Mouse (Mus musculus): ENCODE measurements around the gene Onecut1.

The Onecut1 gene

DNA sequence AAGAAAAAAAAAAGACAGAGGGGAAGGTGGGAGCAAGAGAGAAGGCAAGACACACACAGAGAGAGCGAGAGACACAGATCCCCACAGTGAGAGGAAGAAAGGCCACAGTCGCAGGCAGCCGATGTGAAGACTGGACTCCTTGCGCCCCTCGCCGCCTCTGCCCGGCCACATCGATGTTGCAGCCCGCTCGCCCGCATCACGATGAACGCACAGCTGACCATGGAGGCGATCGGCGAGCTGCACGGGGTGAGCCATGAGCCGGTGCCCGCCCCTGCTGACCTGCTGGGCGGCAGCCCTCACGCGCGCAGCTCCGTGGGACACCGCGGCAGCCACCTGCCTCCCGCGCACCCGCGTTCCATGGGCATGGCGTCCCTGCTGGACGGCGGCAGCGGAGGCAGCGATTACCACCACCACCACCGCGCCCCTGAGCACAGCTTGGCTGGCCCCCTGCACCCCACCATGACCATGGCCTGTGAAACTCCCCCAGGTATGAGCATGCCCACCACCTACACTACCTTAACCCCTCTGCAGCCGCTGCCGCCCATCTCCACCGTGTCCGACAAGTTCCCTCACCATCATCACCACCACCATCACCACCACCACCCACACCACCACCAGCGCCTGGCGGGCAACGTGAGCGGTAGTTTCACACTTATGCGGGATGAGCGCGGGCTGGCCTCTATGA is 517 bp downstream of the Onecut1 start:
- no peak for DNase-seq (ENCODE audit: low spot score)

DNA sequence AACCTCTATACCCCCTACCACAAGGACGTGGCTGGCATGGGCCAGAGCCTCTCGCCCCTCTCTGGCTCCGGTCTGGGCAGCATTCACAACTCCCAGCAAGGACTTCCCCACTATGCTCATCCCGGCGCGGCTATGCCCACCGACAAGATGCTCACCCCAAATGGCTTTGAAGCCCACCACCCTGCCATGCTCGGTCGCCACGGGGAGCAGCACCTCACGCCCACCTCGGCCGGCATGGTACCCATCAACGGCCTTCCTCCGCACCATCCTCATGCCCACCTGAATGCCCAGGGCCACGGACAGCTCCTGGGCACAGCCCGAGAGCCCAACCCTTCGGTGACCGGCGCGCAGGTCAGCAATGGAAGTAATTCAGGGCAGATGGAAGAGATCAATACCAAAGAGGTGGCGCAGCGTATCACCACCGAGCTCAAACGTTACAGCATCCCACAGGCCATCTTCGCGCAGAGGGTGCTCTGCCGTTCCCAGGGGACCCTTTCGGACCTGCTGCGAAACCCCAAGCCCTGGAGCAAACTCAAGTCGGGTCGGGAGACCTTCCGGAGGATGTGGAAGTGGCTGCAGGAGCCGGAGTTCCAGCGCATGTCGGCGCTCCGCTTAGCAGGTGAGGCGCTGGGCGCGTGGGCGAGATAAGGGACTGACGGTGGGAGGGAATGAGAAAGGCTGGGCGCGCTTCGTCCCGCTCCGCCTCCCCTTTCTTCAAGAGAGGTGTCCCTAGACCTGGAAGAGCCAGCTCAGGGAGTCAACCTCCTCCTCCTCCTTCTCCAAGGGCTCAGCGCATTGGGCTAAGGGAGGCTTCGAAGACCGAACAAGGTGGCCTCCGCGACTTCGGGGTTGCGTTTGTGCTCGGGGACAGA is 1.3 kb downstream of the Onecut1 start:
- no peak for DNase-seq (ENCODE audit: low spot score)

DNA sequence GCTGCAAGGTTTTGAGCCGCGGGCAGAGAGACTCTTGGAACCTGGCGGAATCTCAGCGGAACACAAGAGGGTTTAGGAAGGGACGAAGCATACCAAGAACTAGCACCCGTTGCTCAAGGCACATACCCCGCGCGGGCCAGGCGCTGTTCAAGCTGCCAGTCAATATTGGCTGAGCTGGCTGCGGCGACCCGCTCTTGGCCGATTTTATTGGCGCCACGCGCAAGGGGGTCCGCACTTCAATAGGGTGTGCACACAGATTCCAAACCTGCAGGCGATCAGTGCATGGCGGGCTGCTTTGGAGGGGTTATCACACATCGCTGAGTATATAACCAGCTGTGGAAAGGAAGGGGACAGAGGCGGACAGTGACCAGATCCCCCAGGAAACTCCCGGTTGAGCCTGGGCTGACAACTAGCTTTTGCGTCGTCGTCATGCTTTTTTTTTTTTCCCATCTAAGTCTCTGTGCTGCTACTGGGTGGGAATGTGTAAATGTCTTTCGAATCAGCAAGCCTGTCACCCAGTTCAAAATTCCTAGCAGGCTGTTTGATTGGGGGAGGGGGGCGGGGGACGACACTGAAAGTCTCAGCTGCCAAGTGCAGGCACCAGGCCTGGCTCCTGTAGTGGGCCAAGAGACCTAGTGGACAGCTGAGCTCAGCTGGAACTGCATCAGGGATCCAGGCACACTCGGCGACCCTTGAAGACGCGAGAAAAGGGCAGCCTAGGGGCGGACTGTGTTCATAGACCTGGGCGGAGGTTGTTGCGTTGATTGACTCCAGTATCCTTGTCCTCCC is 2.1 kb downstream of the Onecut1 start:
- no peak for DNase-seq (ENCODE audit: low spot score)

DNA sequence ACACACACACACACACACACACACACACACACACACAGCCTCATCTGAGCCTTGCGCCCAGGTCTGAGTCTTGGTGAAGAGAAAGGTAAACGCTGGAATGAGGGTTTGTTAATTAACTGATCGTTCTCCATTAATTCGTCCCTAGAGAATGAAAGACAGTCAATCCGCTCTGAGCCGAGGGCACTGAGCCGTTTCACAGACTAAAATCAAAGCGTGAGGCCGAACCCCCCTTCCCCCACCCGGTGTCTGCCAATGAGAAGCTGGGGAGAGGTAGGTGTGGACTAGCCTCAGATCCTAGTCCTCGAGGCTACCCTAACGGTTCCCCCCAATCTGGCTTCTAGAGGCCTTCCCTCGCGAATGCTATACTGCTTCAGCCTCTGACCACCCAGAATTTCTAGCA is 2.8 kb downstream of the Onecut1 start:
- no peak for DNase-seq (ENCODE audit: low spot score)

DNA sequence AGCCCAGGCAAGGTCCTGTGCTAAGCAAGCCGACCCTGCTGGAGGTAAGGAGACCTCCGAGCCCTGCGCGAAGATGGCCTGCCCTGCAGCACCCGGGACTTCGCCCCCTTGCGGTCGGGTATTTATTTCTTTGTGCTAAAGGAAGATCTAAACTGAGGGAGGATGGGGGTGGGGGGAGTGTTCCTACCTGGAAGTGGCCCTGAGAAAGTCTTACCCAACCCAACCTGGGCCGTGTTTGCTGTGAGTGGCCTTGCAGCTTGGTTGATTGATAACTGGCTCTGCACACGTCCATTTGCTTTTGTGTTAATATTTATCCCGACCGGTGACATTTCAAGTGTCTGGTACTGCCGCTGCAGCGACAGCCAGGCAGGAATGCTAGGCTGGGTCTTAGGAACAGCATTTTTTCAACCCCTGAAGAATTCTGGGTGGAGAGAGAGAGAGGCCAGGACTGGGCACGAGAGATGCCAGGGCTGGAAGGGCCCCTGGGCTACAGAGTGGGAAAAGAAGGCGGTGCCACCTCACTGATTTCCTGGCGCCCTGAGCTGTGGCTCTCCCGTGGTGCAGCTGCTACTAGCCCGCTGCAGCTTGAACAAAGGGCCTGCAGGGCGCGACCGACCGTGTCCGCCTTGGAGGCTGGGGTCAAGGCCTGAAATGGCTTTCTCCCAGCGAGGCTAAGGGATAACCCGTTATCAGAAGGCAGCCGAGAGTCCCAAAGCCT is 5.0 kb downstream of the Onecut1 start:
- DNase-seq (ENCODE audit: low spot score), result no peak

DNA sequence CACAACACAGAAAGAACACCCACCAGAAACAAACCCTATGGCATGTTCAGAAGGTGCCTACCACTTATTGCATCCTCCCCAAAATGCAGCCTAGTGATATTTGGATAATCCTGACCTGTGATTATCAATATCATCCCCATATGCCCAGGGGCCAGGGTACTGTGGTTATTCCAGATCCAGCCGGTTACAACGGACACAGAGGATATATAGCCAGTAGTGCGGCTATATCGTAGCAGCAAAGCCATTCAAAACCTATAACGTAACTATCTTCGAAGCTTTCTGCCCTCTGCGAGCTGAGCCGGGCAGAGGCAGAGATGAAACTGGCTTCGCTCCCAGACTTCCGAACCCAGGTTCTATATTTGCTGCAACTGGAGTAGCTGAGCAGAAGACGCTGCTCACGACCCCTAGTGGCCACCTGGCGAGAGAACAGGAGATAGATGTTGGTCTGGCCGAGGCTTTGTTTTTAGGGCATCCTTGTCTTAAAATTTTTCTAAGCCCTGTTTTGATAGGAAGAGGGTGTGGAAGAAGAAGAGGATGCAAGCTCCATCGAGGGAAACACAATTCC is 6.0 kb downstream of the Onecut1 start:
- peak; percentile 78 for DNase-seq (ENCODE audit: low spot score)

DNA sequence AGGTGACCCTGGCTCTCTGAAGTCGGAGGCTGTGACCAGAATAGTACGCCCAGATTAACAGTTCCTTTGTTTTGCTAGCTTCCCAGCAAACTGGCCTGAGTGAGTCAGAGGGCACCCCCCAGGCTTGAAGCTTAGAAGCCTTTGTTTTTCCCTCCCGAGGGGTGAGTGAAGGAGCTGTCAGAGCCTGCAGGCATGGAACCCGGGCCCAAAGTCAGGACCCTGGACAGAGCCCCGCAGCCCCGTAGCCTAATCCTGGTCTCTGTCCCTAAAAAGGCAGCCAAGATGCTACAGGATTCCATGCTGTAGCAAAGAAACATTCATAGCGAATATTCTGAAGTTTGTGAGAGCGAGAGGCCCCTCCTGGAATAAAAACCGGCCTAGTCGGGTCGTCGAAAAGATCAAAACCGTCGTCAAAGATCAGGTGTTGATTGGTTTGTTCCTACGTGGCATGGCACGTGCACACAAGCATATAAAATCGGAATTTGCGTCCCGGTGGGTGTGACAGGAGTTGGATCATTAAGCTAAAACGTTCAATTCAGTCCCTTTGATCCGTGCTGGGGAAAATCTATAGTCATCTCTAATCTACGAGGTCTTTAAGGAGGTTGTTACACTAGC is 6.7 kb downstream of the Onecut1 start:
- peak; percentile 73 for DNase-seq (ENCODE audit: low spot score)

DNA sequence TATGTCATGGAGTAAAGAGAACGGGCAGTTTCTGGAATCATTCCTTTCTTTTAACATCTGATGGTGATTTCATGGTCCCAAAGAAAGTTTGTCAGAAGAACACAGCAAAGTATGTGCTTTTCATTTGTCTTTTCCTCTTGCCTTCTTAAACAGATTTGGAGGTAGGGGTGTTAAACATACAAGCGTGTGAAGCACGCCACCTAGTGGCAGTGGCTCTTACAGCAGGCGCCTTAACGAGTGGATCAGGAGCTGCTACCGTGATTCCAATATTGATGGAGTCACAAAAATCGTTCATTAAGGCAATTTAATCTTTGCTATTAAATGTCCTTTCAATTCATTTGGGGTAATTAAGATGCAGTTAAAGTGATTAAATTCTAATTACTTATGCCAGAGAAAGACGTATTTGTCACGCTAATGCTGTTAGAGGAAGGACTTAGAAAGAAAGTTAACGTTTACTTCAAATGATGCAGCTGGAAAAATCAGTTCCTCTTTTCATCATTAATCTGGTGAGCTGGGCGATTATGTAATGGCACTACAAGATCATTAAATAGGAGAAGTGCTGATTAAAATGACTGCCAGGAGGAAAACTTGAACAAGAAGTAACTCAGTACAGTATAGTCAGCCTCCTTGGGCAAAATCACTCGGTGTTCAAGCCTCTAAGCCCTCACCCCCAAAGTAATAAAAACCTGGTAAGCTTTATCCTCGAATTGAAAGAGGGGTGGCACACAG is 9.4 kb downstream of the Onecut1 start:
- DNase-seq (ENCODE audit: low spot score), result peak; percentile 93

DNA sequence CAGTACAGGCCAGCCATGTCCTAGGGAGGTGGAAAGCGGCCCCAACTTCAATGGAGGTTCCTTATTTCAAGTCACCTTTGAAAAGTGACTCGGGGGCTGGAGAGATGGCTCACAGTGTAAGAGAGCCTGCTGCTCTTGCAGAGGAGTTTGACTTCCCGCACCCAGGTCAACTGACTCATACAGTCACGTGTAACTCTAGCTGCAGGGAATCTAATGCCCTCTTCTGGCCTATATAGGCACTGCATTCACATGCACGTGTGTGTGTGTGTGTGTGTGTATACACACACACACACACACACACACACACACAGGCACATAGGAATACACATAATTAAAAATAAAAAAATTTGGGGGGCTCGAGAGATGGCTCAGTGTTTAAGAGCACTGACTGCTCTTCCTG is 14.6 kb downstream of the Onecut1 start:
- DNase-seq (ENCODE audit: low spot score), result no peak

DNA sequence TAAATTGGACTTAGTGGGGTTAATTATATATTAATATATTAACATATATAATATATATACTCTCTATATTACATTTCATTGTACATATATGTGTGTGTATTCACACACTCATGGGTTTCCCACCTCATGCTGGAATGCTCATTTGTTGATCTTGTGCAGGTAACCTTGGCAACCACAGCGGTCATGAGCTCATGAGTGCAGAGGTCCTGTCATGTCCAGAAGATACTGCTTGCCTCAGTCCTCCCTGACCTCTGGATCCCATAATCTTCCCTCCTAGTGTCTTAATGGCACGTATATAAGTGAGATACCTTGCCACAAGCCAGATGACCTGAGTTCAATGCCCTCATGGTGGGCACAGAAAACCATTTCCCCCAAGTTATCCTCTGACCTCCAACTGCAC is 16.0 kb downstream of the Onecut1 start:
- DNase-seq (ENCODE audit: low spot score), result no peak

DNA sequence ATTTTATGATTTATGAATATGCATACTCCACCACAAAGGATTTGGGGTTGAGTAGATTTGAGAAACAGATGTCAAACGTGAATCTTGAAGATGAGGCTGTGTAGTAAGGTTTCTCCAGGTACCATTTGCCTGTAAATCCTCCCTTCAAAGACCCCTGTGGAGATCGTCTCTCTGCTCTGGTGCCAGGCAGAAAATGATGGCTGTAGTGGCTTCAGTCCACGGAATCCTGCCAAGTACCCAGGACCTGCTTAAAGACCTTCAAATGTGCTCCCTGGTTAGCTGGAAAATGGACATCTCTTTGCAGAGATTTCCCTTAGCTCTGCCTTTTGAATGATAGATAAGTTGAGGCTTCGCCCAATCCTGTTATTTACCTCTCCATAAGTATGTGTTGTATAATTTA is 26.1 kb downstream of the Onecut1 start:
- DNase-seq (ENCODE audit: low spot score), result no peak

DNA sequence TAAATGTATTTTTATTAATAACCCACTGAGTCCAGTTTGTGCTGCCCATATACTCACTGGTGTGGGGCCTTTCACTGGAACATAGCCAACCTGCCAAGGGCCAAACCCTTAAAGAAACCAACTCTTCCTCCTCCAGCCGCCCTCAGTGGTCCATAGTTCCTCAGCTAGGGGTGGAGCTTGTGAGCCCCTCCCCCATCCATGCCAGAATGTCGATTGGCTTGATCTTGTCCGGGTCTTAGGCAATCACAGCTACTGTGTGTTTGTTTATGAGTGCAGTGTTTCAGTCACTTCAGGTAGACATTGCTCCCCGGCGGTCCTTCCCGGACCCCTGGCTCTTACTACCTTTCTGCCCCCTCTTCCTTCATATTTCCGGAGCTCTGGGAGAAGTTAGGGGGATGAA is 35.0 kb downstream of the Onecut1 start:
- DNase-seq (ENCODE audit: low spot score), result no peak

DNA sequence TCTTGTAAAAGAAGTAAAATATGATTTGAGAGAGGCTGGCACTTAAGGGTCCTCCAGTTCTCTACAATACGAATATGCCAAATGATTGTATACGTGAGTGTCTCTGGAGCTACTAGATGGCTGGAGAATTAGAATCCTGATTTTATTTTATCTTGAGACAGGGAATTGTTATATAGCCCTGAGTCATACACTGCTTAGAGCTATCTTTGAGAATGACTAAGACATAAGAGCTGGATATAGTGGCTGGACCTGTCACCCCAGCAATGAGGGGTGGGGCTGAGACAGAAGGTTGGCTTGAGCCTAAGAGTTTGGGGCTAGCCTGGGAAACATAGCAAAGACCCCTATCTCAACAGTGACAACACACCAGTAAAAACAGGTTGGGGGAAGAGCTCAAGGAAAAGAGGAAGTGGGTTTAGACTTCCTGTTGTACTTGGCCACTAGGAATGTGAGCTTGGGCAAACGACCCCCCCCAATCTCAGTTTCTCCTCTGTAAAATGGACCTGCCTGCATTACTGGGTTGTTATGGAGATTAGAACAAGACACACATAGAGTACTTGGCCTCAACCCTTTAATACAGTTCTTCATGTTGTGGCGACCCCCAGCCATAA is 35.8 kb downstream of the Onecut1 start:
- no peak for DNase-seq (ENCODE audit: low spot score)

DNA sequence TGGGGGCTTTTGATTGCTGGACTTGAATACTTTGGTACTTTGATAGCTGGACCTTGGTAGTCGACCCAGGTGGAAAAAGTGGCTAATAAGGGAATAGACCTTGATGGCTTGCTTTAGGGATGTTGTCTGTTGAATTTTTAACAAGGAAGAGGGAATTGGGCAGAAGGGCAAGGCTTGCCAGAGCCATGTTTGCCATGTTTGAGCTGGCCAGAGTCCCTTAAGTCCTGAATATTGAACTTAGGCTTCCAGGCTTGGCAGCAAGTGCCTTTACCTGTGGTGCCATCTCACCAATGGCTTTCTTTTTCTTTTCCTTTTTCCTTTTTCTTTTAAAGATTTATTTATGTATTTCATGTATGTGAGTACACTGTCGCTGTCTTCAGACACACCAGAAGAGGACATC is 38.4 kb downstream of the Onecut1 start:
- no peak for DNase-seq (ENCODE audit: low spot score)

DNA sequence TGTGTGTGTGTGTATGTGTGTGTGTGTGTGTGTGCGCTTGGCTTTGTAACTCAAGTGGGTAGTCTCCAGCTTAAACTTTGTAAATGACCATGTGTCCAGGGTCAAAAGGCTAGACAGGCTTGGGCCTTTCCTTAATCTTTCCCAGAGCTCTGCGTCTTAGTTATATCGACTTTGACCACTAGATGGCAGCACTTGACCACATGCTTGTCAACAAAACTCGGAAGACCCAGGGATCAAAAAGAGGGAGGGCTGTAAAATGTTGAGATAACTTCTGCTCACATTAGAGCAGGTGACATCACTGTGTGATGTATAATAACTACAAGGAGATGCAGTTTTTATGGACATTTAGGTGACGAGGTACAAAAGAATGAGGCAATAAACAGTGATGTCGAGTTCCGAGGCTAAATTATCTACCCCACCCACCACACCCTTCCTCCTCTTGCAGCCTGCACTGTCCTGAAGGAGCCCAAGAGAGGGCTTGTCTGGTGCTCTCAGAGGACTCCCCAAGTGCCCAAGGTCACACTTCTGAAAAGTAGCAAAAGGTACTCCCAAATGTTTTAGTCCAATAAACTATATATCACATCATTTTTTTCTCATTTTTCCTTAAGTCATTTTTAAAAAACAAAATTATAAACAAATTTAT is 43.3 kb downstream of the Onecut1 start:
- peak; percentile 90 for DNase-seq (ENCODE audit: low spot score)

DNA sequence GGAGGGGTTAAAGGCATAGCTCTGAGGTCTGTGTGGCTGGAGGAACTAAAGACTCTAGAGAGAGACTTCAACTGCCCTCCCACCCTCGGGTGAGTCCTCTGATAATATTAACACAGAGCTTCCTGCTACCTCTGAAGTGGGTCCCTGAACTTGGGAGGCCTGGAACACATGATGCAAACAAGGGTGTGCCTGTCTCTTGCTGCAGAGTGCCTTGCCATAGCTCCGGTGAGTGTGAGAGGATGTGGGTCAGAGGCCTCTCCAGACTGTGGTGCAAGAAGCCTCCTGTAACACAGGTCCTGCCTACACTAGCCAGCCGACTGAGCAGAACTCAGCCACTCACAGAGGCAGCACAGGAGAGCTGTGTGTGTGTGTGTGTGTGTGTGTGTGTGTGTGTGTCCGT is 45.2 kb downstream of the Onecut1 start:
- no peak for DNase-seq (ENCODE audit: low spot score)

DNA sequence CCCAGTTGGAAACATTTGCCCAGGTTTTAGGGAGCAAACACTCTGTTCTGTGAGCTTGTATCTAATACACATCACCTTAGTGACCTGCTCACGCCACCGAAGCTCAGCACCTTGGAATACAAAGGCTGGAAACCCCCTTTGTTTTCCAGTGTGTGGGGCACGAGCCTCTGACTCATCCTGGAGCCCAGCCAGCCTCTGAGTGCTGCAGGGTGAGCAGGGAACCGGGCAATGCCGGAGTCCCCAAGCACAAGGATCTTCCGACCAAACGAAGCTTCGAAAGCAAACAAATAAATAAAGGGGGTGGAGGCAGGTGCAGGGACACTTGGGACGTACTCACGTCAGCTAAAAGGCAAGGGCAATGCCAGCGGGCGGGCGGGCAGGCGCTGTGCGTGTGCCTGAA is 47.5 kb downstream of the Onecut1 start:
- no peak for DNase-seq (ENCODE audit: low spot score)

DNA sequence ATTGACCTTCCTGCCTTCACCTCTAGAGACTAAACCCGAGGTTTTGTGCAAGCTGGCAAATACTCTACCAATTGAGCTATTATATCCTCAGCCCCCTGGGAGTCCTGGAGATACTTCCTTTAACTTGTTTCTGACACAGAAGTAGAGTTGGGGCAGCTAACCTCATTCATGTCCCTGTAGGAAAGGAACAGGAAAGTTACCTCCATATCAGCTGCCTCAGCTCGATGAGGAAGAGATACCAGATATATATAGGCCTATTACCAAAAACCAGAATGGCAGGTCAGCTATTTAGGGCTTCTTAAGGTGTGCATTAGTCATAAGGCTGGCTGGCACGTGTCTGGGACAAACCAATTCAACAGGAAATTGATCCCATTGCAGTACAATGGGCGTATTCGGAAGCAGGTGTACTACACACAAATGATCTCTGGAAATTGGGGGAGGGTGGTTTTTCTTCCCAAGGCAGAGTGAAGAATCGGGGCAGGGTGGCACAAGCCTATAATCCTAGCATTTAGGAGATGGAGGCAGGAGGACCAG is 48.6 kb downstream of the Onecut1 start:
- no peak for DNase-seq (ENCODE audit: low spot score)

DNA sequence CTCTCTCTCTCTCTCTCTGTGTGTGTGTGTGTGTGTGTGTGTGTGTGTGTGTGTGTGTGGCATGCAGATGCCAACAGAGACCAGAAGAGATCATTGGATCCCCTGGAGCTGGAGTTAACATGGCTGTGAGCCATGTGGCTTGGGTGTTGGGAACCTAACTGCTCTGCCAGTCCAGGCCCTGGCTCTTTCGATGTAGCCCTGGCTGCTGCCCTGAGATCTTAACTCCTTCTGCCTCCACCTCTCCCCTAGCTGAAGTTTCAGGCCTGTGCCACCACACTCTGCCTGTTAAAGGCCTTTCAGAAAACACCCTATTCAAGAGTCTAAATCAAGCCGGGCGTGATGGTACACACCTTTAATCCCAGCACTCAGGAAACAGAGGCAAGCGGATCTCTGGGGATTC is 49.7 kb downstream of the Onecut1 start:
- no peak for DNase-seq (ENCODE audit: low spot score)

All from retina, embryonic 14.5 days (tissue).